Mouse (Mus musculus): ENCODE measurements around the gene Pdk3. TPM values are rescaled to one million over a fixed set of nuclear protein-coding genes. Genes with fewer than 3 reads are reported as not detected.

Gene Pdk3
- polyA plus RNA-seq, 1 experiment from 2014 or later: 129 TPM

GRCm38 (mm10) chrX:93756867-93757455, 75.0 kb downstream of the Pdk3 start:
- no peak overlapping the region for H3K27ac ChIP-seq
- no peaks in the 10 kb centered on the region; the same call in 1 of the 2 replicates for H3K27me3 ChIP-seq (ENCODE audit: insufficient read depth, poor library complexity, severe bottlenecking)
- 72% methylated on average over 7 of the region's 7 CpGs for WGBS
- DNase-seq (ENCODE audit: low spot score): no peak
- H3K9me3 ChIP-seq: no peaks in the 10 kb centered on the region
- H3K36me3 ChIP-seq: no peaks in the 10 kb centered on the region
- no peaks in the 10 kb centered on the region for H3K4me1 ChIP-seq
- H3K4me3 ChIP-seq: no peak overlapping the region

DNA sequence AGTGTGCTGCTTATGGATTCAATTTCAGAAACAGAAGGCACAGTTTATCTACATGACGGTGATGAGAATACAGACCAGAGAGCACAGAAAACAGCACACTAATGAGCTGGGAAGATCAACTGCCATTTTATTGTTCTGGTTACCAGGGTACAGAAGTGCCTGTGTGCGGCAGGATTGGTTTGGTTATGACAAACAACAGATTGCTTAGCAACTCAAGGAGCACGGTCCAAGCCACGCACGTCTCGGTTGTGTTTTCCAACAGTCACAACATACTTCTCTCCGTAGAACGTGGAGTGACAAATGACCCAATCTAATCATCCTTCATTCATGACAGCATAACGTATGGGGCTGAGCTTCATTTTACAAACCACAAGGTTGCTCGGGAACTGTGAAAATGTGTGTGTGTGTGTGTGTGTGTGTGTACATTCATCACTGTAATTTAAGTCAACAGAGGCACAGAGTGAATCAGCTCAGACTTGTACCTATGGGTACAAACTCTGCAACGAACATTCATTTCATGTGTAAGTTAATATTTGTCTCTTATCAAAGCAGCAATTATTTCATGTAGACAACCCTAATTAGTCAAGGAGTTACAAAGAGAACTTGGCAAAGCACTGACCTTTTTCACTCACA, 76.7 kb downstream of the Pdk3 start:
- H3K4me3 ChIP-seq: no peak overlapping the region
- no peaks in the 10 kb centered on the region; the same call in 1 of the 2 replicates for H3K27me3 ChIP-seq (ENCODE audit: insufficient read depth, poor library complexity, severe bottlenecking)
- 69% methylated on average over 11 of the region's 11 CpGs for WGBS
- H3K36me3 ChIP-seq: no peaks in the 10 kb centered on the region
- DNase-seq (ENCODE audit: low spot score): no peak
- no peaks in the 10 kb centered on the region for H3K9me3 ChIP-seq
- no peak overlapping the region for H3K27ac ChIP-seq
- no peaks in the 10 kb centered on the region for H3K4me1 ChIP-seq

- Histone ChIP-seq H3K27ac (no peak overlapping the region), H3K36me3 (no peaks in the 10 kb centered on the region), H3K27me3 (ENCODE audit: insufficient read depth, poor library complexity, severe bottlenecking) (peaks cover 3% of the 10 kb centered on the region; the same call in 1 of the 2 replicates), H3K4me1 (no peaks in the 10 kb centered on the region), H3K4me3 (no peak overlapping the region), H3K9me3 (no peaks in the 10 kb centered on the region)
- WGBS: 74% methylated on average over 6 of the region's 6 CpGs
- no peak for DNase-seq (ENCODE audit: low spot score)
These were observed 81.4 kb downstream of the Pdk3 start for GRCm38 (mm10) chrX:93750566-93750965.

- H3K9me3 ChIP-seq: no peaks in the 10 kb centered on the region
- H3K4me1 ChIP-seq: no peaks in the 10 kb centered on the region
- H3K27ac ChIP-seq: no peak overlapping the region
- WGBS: 71% methylated on average over 1 of the region's 1 CpGs
- peaks cover 8% of the 10 kb centered on the region; the same call in 1 of the 2 replicates for H3K27me3 ChIP-seq (ENCODE audit: insufficient read depth, poor library complexity, severe bottlenecking)
- DNase-seq (ENCODE audit: low spot score): no peak
- H3K4me3 ChIP-seq: no peak overlapping the region
- no peaks in the 10 kb centered on the region for H3K36me3 ChIP-seq
These were observed 82.8 kb downstream of the Pdk3 start for GRCm38 (mm10) chrX:93749165-93749564.

DNA sequence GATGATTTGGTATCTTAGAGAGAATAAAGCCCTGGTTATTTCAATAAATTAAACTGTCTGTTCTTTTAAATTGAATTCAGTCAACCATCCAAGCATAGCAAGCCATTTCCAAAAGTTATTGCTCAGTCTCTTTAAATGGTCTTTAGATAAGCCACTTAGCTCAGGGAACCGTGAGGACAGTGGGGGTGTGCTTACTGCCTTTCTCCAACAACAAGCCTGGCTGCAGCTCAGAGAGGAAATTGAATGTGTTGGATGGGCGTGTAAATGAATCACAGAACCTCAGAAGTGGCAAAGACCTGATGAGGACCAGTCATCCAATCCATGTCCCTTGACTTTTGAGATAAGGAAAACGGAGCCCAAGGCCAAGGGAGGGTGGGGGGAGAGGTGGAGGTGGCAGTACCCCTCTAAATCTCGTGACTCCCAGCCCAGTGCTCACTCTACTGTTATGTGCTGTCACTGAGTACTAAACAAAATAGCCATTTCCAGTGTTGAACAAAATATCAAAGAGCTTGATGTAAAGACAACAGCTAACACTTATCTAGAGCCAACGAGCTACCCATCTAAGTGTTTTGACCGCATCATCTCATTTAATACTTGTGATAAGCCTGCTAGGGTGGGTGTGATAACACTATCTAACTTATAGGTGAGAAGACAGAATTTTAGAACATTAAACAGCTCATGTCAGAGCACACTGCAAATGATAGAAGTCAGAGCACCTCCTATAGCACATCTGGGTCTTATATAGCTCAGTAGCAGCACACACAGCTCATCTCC, 98.8 kb downstream of the Pdk3 start:
- H3K36me3 ChIP-seq: no peaks in the 10 kb centered on the region
- 55% methylated on average over 6 of the region's 6 CpGs for WGBS
- H3K4me1 ChIP-seq: no peaks in the 10 kb centered on the region
- no peak overlapping the region for H3K27ac ChIP-seq
- no peaks in the 10 kb centered on the region for H3K27me3 ChIP-seq (ENCODE audit: insufficient read depth, poor library complexity, severe bottlenecking)
- DNase-seq (ENCODE audit: low spot score): no peak
- no peak overlapping the region for H3K4me3 ChIP-seq
- H3K9me3 ChIP-seq: no peaks in the 10 kb centered on the region

DNA sequence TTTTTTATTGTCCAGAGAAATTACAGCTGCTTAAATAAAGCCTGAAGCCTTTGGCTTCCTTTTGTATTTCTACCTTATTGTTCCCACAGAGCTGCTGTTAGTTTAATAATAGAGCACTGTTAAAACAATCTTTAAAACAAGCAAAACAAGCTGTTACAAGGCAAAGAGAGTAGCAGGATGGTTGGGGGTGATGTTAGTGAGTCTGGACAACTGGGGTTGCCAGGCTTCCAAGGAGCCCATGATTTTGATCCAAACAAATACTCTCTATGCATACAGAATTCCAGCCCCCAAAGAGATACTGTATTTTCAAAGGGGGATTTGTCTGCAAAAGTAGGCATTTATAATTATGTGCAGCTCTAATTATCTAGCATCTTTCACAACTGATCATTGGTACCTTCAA, 99.6 kb downstream of the Pdk3 start:
- DNase-seq (ENCODE audit: low spot score): no peak
- Histone ChIP-seq H3K4me3 (no peak overlapping the region), H3K27ac (no peak overlapping the region), H3K36me3 (no peaks in the 10 kb centered on the region), H3K9me3 (no peaks in the 10 kb centered on the region), H3K27me3 (ENCODE audit: insufficient read depth, poor library complexity, severe bottlenecking) (no peaks in the 10 kb centered on the region), H3K4me1 (no peaks in the 10 kb centered on the region)

DNA sequence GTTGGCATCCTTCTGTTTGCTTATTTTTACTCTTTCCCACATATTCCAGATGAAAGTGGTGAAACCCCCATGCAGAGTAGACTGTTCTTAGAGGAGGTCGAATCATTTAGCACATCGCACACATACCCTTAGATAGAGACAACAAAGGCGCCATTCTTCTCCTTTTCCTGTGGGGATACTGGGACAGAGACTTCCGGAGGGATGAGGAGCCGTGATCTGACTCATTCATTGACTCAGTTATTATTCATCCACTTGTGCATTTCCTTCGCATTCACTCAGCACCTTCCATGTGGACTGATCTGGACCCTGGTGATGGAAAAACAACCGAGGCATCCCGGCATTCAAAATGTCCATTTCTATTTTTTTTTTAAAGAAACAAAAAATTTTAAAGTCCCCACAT, 101.1 kb downstream of the Pdk3 start:
- Histone ChIP-seq H3K4me3 (no peak overlapping the region), H3K4me1 (no peaks in the 10 kb centered on the region), H3K27me3 (ENCODE audit: insufficient read depth, poor library complexity, severe bottlenecking) (no peaks in the 10 kb centered on the region), H3K36me3 (no peaks in the 10 kb centered on the region), H3K9me3 (no peaks in the 10 kb centered on the region), H3K27ac (no peak overlapping the region)
- DNase-seq (ENCODE audit: low spot score): no peak
- 71% methylated on average over 8 of the region's 8 CpGs for WGBS

DNA sequence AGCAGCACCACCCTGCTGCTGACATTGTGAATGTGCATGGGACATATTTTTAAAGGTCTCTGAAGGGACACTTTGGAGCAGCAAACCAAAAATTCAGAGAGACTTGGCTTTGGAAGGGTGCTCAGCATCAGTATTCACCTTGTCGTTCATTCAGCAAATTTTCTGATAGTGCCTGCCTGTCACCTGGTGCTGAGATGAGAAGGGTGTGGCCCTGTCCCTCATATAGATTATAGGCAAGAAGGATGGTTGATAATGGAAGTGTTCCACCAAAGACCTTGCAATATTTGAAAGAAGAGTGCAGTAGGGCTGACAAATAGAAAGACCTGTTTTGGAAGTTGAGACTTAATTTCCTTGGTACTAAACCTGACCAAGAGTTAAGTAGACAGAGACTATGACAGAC, 102.5 kb downstream of the Pdk3 start:
- no peaks in the 10 kb centered on the region for H3K9me3 ChIP-seq
- no peak for DNase-seq (ENCODE audit: low spot score)
- H3K27ac ChIP-seq: no peak overlapping the region
- no peaks in the 10 kb centered on the region for H3K4me1 ChIP-seq
- H3K36me3 ChIP-seq: no peaks in the 10 kb centered on the region
- no peaks in the 10 kb centered on the region for H3K27me3 ChIP-seq (ENCODE audit: insufficient read depth, poor library complexity, severe bottlenecking)
- no peak overlapping the region for H3K4me3 ChIP-seq
- 86% methylated on average over 1 of the region's 1 CpGs for WGBS

Other genes with a start within 250 kb of the Pdk3 start
- 14.8 and 16.1 TPM in 2 replicates for gene Pola1, start 200.0 kb downstream of the Pdk3 start, polyA plus RNA-seq (2016; fragmentation: Nextera tagmentation; extraction: Ambion mirVana)
- 3.6 and 4.2 TPM in 2 replicates for gene Pcyt1b, start 177.3 kb downstream of the Pdk3 start, polyA plus RNA-seq (2016; fragmentation: Nextera tagmentation; extraction: Ambion mirVana)
- gene AU015836, start 136.5 kb upstream of the Pdk3 start, polyA plus RNA-seq (2016; fragmentation: Nextera tagmentation; extraction: Ambion mirVana): 0.08 TPM in 1 of 2 replicates, not detected in the other

All from heart, embryonic 10.5 days (tissue).